Mouse (Mus musculus) embryo, embryonic 11.5 days (tissue): ENCODE data around the gene Pogz.
A peak's percentile ranks its signal among the peaks of the same experiment; 100 is the strongest.

Experiments used
- DNase-seq: peaks from one replicate; pipeline ENCODE4 v3.0.0-alpha.2; 2012; ENCODE audit warnings: low read depth, low spot score

The Pogz gene

DNA sequence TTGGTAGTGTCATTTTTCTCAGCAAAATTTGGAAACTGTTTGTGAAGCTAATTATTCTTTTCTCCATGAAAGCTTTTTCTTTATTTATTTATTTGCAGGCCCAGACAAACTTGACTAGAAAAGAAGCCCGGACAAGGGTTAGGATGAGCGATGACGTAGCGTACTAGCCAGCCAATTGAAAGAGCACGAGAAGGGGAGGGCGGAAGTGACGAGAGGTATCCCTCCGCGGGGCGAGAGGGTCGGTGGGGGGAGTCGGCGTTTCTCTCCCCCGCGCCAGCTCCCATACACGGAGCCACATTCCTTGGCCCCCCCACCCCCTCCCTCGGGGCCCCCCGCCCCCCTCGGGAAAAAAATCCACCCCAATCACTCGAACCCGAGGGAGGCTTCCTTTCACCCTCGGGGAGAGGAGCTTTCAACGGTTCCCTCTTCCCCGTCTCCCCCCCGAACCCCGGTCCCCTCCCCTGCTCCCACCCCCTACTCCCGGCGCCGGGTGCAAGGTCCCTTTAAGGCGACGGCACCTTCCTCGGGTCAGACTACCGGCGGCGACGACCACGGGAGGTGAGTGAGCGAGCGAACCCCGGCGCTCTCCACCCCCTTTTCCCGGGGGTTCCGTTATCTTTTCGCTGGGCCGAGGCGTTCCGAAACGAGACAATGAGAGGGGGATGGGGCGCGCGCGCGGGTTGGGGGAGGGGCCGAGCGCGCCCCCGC, at the start of gene Pogz:
Pogz (plus strand) TSS at position 385 of the 708 bp plus-strand sequence.
- peak; percentile 95 for DNase-seq

GRCm38 (mm10) chr3:94789071-94789470, 48.3 kb upstream of the Pogz start:
- DNase-seq = no peak

- no peak for DNase-seq
Measured at GRCm38 (mm10) chr3:94789516-94789915, 47.9 kb upstream of the Pogz start.

DNA sequence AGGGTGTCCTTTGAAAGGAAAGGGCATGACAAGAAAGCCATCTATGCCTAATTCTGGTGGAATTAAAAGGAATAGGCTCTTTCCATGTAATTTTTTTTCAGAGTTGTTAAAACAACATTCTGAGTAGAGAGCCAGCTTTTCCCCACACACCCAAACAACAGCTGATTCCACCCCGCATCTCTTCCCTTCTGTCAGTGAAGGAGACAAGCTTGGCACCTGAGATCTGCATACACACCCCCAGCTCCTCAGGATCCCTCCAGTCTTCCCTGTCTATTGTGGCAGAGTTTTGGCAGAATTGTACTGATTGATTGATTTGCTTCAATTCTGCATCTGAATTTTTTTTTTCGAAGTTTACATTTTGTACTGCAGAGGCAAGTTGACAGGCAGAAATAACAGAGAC, 45.1 kb upstream of the Pogz start:
- no peak for DNase-seq

DNA sequence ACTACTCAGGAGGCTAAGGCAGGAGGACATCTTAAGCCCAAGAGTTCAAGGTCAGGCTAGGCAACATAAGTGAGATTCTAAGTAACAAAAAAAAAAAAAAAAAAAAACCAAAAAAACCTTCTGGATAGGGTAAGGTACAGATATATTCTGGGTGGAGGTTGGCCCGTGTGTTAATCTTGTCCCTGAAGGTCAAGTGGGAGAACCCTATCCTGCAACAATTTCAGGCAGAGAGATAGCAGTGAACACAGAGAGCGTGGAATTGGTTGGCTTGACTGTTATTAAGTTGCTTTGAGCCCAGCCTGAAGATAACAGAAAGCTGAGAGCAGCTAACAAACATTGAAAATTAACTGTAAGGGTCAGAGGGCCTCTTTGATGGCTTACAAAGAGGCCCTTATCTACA, 43.7 kb upstream of the Pogz start:
- DNase-seq = no peak

GRCm38 (mm10) chr3:94794359-94794758, 43.0 kb upstream of the Pogz start:
- DNase-seq = no peak

GRCm38 (mm10) chr3:94795596-94796140, 41.7 kb upstream of the Pogz start:
- no peak for DNase-seq

DNA sequence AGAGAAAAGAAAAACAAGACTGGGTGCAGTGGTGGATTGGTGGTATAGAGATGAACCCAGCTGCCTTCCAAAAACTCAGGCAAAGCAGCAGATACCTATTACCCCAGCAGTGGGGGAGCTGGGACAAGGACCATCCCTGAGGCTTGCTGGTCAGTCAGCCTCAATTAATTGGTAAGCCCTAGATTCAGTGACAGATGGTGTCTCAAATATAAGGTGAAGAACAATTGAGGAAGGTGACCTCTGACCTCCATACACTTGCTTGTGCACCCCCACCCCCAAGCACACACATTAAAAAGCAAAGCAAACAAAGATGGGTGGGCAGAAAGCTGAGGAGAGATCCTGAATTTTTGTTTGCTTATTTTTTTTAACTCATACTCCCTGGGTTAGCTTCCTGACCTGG, 41.2 kb upstream of the Pogz start:
- DNase-seq = no peak

DNA sequence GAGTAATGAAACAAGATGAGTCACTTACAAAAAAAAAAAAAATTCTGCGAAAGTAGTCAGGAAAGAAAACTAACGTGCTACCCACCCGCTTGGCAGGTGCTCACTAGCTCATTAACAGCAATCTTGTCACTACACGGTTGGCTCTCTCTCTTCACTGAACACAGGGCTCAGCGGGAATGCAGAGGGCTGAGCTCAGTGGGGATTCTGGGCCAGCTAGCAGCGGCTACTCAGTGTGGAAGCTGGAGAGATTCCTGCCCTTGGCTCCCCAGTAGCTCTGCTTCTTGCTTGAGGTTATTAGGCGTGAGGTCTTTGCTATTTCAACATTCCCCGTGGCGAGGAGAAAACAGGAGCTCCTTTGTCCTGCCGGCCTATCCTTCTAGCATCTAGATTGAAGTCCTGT, 33.2 kb upstream of the Pogz start:
- no peak for DNase-seq

DNA sequence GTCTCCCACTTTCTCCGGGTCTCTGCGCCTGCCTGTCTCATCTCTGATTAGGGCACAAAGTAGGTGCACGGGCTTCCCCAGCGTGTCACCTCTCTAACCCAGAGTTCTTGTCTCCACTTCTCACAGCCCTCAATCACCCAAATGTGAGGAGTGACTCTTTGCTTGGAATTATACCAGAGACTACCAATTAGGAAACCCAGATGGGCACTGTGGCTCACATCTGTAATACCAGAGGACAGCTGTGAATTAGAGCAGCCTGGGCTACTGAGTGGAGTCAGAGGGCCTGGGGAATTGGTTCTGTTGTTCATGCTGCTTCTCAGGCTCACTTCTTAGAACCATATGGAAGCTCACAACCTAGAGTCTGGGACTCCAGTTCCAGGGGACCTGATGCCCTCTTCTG, 32.4 kb upstream of the Pogz start:
- DNase-seq = no peak

DNA sequence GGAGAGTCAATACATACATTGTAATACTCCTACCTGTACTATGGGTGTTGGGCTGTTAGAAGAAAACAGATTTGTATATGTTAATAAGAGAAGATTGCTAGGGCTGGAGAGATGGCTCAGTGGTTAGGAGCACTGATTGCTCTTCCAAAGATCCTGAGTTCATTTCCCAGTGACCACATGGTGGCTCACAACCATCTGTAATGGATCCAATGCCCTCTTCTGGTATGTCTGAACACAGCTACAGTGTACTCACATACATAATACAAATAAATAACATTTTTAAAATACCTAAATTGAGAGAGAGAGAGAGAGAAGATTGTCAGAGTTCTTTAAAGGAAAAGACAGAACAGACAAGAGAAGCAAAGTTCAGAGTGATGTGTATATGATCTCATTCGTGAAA, 29.1 kb upstream of the Pogz start:
- no peak for DNase-seq

DNA sequence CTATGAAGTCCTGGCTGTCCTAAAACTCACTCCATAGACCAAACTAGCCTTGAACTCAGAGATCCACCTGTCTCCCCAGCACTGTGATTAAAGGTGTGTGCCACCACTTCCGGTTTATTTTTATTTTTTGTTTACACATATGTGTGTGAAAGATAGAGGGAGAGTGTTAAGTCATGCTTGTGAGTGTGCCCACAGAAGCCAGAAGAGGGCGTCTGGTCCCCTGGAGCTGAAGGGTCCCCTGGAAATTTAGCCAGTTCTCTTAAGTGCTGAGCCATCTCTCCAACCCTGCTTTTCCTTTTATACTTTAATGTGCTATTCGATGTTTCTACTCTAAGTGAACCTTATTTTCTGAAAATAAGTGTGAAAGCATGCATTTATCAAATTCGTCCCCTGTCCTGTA, 25.7 kb upstream of the Pogz start:
- DNase-seq = no peak

DNA sequence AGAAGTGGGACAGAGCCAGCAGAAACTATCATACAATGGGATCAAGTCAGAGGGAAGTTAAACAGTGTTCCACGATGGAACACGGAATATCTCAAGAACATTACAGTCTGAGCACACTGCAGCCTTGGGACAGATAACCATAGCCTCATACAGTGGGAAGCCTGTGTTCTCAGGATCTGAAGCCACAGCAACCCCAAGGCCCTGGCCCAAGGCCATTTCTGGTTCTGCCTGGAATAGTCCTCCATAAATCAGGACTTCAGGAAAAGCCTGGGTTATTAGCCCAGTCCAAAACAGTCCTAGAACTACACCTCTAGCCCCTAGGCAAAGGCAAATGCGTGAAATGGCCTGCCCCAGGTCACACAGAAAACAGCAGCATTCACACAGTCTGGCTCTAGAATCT, 23.7 kb upstream of the Pogz start:
- DNase-seq = no peak

DNA sequence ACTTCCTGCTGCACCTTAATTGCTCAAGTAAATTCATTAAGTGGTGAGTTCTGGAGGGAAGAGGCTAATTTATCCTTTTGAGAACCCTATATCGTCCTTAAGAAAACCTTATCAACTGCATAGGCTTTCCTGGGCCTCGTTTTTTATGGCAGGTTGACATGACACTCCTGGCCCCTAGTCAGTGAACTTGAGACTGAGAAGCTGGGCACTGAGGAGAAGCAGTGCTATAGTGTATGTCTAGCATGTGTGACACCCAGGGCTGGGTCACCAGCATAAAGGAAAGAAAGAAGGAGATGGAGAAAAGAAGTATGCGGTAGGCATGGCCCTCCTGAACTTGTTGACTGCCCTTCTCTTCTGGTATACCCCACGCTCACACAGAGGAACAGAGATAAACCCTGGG, 23.3 kb upstream of the Pogz start:
- no peak for DNase-seq

- no peak for DNase-seq
Measured at GRCm38 (mm10) chr3:94814663-94815062, 22.7 kb upstream of the Pogz start.

DNA sequence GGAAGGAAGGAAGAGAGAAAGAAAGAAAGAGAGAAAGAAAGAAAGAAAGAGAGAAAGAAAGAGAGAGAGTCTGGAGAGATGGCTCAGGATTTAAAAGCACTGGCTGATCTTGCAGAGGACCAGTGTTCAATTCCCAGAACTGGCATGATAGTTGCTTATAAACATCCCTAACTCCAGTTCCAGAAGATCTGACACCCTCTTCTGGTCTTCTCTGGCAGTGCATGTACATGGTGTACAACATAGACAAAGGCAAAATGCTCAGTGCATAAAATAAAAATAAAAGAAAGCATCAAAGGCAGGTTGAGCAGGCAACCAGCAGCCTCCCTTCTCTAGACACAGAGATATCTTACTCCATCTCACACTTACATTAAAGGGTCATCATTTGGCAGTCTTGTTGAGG, 21.8 kb upstream of the Pogz start:
- no peak for DNase-seq

- DNase-seq = no peak
Measured at GRCm38 (mm10) chr3:94817731-94818130, 19.6 kb upstream of the Pogz start.

DNA sequence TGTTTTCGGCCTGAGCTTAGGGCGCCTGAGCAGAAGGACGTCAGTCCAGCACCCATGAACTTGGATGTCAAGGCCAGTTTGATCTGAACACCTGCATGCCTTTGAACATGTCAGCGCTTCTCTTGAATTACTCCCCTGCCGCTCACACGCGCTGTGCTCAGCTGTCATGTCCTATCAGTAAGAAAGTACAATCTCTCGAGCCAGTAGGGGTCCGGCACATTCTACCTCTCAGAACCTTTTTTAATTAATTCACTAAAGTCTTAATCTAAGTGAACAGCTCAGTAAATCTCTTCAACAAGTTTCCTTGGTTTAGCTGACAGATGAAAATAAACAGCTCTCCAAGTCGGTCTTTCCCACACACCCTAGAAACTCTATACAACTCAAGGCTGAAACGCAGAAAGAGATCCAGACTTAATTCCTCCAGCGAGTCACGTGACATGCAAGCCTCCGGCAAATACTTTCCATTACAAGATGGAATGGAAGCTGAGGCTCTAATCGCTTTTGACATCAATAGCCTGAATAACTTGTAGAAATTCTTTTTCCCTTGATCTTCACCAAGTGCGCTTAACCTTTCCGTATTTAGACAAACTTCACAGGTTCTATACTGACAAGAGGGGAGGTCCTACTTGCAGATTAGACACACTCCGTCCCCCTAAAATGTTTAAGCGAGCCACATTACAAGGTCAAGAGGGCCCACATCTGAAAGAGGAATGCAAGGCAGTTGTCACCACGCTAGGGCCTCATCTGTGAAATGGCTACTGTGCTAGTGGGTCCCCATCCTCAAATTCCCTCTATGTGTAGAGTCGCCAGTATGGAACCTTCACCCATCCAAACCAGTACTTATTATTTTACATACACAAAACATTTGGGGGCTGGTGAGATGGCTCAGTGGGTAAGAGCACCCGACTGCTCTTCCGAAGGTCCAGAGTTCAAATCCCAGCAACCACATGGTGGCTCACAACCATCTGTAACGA, 17.6 kb upstream of the Pogz start:
- DNase-seq = no peak

DNA sequence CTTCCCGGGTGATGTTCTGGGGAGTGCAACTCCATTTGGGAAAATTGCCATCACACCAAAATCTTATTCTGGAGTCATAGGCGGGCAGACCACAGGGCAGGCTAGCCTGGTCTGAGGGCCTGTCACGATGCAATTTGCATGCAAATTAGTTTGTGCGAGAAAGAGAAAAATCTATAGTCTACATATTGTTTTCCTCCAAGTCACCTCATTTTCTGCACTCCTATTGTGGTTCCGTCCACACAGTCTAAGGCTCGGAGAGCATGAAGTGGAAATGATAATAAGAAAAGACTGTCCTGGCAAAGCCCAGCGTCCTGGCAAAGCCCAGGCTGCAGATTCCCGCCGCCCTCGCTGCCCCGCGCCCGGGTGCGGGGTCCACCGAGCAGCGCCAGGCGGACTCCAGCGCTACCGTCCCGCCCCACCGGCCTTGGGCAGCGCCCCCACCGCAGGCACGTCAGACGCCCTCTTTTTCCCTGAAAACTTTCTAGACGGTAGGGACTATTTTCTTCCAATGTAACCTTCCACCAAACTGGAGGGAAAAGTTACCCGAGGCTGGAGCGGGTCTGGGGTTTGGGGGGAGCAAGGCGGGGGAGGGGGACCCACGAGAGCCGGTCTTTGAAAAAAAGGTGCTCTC, 16.2 kb upstream of the Pogz start:
- peak; percentile 69 for DNase-seq

- DNase-seq = no peak
Measured at GRCm38 (mm10) chr3:94822082-94822481, 15.3 kb upstream of the Pogz start.

DNA sequence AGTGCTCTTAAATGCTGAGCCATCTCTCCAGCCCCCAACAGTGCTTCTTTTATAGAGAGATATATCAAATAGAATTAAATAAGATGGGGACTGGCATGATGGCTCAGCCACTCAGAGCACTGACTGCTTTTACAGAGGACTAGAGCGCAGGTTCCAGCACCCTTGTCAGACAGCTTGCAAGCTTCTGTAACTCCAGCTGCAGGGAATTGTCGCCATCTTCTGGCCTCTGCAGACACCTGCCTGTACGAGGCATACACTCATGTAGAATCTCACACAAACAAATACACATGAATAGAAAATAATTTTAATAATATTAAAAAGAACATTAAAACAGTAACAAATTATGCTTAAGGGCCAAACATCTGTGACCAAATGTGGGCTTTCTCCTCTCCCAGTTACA, 13.3 kb upstream of the Pogz start:
- DNase-seq = no peak

DNA sequence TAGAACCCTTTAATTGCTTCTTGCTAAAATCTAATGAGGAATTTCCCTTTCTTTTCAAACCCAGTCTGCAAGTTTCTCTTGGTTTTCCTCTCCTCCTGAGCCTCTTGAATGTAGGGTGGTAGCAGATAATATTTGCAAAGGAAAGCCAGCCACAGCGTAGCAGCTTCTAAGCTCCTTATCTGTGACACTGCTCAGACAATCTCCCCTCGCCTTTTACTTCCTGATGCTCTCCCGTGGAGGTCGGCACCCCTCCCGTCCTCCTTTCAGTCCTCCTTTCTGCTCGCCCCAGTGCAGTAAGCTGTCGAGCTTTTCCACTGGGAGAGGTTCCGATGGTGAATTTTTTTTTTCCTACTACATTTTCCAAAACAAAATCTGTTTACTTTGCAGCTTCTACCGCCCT, 5.3 kb upstream of the Pogz start:
- DNase-seq = no peak
